Mouse (Mus musculus) bone marrow macrophage, adult 2 months (primary cell): Measurements from ENCODE around the gene Strap.

Source experiments
- CTCF ChIP-seq: IDR thresholded peaks from 2 replicates; pipeline ENCODE4 v1.5.1; 2012; ENCODE audit warnings: low read depth, mild to moderate bottlenecking, low read length, moderate library complexity
- POLR2A ChIP-seq: IDR thresholded peaks from 2 replicates; pipeline ENCODE4 v1.6.1; 2012; ENCODE audit warnings: mild to moderate bottlenecking, low read depth, low read length, borderline replicate concordance

DNA sequence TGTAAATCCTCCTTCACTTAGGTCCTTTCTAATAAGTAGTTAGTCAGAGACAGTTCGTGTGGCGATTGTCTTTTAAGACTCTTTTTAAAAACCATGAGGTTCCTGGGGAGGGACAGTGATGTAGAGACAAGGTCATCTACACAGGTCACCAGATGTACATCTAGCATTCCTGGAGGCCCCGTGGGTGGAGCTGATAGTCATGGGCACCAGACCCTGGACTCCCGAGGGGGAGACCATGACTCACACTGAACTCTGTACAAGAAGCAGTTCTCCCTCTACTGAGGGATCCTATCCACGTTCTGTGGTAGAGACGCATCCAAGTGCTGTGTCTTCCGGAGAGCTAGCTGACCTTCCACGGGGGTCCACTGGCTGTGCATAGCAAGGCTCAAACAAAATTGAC lies 42.1 kb downstream of the Strap start:
- no peak for TF ChIP-seq CTCF
- no peak for TF ChIP-seq POLR2A
